Mouse (Mus musculus): ENCODE data around the gene Pde4c.
A peak's percentile ranks its signal among the peaks of the same experiment; 100 is the strongest.

Gene Pde4c

DNA sequence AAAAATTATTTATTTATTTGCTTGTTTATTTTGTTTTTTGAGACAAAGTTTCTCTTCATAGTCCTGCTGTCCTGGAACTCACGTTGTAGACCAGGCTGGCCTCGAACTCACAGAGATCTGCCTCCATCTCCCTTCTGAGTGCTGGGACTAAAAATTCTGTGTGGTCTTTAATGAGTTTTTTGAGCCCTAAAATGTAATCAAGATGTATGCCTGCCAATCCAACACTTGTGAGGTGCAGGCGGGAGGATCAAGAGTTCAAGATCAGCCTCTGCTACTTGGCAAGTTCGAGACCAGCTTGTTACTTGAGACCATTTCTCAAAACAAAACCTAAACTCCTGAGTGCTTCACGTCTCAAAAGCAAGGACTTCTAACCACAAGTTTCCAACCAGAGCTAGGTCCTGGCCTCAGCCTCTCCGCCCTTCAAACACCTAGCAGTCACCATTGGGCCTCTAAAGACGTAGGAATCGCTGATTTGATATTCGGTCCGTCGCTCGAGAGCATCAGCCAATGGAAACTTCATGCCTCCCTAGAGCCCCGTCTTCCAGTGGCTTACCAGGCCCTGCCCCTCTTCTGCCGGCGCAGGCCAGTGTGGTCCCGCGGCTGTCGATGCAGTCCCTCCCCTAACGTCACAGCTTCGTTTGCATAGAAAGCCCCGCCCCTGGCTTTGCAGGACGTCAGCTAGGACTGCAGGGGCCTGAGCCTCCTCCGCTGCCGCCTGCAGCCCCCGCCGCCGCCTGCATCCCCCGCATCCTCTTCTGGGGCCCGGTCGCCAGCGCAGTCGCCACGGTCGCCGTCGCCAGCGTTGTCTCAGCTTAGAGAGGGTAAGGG lies 30.7 kb downstream of the Pde4c start, which contains the start of gene Rab3a:
Gene Rab3a (plus strand): TSS at position 637 of the 828 bp plus-strand sequence.
- DNase-seq, result peak; percentile 99

- DNase-seq, result peak; percentile 66
Observed at GRCm38 (mm10) chr8:70754871-70755660, 31.5 kb downstream of the Pde4c start.

GRCm38 (mm10) chr8:70755661-70756475 lies 32.3 kb downstream of the Pde4c start:
- peak; percentile 27 for DNase-seq

DNA sequence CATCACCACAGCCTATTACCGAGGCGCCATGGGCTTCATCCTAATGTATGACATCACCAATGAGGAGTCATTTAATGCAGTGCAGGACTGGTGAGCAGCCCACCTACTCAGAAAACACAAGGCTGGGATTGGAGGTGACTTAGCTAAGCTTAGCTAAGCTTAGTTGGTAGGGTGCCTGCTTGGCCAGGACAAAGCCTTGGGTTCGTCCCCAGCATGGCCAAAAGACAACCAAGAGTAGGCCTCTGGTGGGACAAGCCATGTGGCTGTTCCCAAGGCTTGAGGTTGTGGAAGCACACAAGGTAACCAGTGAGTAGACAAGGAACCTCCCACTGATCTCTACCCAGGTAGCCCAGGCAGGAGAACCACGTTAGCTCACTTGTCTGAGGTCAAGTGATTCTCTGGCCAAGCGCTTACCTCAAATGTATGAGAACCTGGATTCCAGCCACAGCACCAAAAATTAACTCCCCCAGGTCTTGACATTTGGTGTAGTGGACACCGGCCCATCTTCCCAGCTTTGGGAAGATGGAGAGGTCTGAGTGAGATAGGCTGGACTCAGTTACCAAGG lies 33.0 kb downstream of the Pde4c start:
- DNase-seq, result no peak

DNA sequence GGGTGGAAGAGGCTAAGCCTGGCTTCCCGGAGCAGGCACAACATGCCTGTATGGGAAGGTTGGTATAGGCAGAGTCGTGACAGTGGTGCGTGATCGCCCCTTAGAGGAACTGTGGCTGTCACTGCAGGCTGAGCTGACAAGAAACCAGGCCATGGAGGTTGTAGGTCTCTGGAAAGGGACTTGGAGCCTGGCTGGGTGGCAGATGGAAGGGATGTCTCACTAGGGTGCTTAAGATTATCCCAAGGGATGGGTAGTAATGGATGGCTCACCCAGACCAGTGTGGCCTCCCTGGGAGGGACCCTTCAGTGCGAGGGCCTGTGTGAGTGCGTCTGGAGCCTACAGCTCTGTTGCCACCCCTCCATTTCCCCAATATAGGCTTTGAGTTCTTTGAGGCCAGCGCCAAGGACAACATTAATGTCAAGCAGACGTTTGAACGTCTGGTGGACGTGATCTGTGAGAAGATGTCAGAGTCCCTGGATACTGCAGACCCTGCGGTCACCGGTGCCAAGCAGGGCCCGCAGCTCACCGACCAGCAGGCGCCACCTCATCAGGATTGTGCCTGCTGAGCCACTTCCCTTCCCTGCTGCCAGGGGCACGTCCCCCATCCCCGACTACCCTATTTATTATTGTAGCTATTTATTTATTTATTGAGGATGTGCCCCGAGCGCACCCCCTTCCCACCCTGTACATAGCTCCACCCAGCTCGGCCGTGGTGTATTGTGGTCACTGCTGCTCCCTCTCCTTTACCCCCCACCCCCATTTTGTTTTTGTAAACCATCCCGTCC lies 34.2 kb downstream of the Pde4c start:
- peak; percentile 27 for DNase-seq

- DNase-seq, result peak; percentile 15
Observed at GRCm38 (mm10) chr8:70758308-70758615, 34.7 kb downstream of the Pde4c start.

DNA sequence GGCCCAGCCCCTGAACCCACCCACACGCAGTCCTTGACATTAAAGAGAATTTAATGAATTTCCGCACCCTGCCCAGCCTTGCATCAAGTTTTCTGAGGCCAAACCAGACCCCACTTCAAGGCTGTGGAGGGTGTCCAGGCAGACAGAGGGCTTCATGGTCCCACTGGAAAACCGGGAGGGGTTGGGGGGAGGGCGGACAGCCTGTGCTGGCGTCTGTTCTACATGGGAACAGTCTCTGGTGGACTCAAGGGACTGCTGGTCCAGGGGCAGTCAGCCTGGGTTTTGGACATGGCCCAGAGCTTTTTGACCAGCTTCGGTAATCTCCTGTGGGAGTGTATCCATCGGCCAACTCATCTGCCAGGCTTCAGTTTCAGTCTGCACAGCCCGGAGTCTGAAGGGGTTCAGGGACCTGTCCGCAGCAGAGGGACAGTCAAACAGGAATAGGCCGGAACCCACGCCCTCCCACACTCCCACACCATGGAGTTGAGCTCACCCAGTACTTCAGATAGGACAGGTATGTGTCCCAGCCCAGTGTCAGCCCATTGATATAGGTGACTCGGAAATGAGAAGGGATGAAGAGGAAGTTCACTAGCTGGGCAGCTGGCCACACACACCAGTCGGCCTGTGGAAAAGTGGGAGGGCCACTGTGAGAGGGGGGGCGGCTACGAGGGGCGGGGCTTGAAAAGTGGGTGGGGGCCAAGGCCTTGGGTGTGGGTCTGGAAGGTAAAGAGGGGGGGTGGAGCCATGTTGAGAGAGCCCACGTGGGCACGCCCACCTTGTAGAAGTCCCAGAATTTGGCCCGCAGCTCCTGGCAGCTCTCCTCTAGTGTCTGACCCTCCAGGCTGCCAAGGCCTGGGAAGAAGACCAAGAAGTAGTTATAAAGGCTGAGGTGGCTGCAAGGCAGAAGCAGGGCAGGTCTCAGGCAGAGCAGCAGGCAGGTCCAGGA lies 35.4 kb downstream of the Pde4c start:
- peak; percentile 61 for DNase-seq

DNA sequence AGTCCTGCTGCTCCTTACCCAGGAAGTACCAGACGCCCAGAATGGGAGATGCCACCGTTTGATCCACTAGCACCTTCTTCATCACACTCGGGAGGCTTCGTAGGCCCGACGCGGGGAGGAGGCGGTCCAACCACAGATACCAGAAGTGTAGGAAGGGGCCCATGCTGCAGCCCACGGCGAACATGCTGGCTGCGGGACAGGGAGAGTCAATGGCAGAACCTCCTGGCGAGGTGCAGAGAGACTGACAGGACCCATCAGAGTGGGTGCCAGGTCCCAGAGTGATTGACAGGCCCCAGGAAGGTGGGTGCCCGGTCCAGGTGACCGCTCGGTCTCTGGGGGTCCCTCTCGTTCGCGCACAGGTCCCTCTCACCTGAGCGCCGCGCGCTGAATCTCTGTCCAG lies 36.8 kb downstream of the Pde4c start:
- DNase-seq, result no peak

- peak; percentile 99 for DNase-seq
Observed at GRCm38 (mm10) chr8:70760775-70761406, 37.4 kb downstream of the Pde4c start, which contains the start of gene Mpv17l2. Gene Mpv17l2 (minus strand): TSS chr8:70760946.

DNA sequence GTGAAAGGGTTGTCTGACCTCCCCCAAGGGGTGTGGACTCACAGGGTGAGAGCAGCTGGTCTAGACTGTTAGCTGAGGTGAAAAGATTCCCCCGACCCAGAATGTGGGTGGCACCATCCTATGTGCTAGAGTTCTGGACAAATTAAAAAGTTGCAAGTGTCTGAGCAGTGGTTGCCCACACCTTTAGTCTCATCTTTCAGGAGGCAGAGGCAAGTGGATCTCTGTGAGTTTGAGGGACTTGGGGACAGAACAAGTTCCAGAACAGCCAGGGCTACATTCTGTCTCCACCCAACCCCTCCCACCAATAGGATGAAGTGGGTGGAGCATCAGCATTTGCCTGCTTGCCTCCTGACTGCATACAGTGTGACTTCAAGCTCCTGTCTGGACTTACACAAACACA lies 38.6 kb downstream of the Pde4c start:
- no peak for DNase-seq

DNA sequence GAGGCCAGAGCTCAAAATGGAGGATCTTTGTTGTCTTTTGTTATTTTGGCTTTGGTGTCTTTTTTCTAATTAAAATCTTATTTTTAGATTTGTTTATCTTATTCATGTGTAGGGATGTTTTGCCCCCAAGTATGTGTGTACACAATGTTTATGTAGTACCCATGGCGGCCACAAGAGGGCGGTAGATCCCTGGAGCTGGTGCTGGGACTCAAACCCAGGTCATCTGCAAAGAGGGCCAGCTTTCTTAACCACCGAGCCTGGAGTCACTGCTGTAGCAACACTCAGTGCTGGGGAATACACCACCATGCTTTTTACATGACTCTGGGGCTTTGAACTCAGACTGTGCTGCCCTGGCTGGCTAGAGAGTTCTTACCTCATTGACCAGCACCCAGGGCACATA lies 39.8 kb downstream of the Pde4c start:
- DNase-seq, result peak; percentile 32

- no peak for DNase-seq
Observed at GRCm38 (mm10) chr8:70764026-70764425, 40.5 kb downstream of the Pde4c start.

DNA sequence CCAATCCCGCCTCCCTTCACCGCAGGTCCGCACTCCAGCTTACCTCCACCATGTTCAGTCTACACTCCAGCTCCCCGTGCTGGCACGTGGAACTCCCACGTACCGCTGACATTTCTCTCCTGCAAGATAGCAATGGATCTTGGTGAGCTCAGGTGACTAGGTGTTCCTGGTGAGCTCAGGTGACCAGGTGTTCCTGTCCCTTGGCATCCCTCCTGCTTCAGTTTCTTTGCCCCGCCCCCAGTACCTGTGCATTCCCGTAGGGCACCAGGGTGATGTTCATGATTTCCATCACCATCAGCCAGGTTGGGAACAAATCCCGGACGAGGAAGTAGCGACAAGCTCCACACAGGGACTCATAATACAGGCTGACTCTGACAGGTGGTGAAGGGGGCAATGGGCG lies 41.2 kb downstream of the Pde4c start:
- no peak for DNase-seq

DNA sequence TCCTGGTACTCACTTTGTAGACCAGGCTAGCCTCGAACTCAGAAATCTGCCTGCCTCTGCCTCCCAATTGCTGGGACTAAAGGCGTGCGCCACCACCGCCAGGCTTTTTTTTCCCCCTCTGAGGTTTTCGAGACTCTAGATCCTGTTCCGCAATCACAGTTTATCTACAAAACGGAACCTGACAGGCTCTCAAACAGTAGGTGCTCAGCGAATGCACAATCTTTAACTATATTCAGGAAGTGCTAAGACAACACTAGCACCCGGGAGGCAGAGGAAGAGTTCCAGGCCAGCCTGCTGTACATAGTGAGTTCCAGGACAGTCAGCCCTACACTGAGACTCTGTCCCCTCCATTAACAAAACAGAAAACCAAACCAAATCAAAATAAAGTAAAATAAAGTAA lies 41.8 kb downstream of the Pde4c start:
- DNase-seq, result no peak

- DNase-seq, result no peak
Observed at GRCm38 (mm10) chr8:70765838-70766570, 42.5 kb downstream of the Pde4c start.

DNA sequence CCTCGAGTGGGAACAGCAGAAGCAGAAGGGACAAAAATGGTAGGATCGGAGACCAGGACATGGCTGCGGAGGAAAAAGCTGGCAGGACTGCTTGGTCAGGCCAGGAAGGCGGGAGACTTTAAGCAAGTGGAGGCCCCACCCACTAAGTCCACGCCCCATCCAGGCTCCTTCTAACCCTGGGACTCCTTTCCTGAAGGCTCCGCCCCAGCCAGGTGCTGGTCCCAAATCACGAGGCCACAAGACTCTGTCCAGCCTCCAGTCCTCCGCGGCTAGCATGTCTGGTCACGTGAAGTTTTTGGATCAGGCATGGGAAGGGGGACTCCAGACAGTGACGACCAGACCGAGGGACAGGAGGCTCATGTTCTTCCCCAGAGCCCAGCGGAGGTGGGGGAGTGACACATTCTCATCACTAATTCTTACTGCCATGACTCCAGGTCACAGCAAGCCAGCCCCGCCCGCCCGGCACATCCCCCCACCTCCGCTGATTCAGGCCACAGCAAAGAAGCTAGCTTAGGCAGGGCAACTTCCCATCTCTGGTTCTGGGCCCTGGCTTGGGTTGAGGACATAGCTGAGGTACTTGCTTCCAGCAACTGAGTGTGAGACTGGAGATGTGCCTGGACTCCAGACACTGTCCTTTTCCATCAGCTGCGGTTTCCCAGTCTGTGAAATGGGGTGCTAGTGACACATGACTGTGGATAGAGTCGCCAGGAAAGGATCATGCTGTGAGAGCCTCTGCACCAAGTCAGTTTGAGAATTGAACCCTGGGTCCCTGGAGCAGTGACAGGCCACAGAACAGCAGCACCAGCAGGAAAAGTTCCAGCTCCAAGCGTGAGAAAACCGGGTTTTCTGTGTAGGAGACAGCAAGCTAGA lies 43.3 kb downstream of the Pde4c start:
- DNase-seq, result peak; percentile 93

- no peak for DNase-seq
Observed at GRCm38 (mm10) chr8:70767503-70767902, 44.0 kb downstream of the Pde4c start.

DNA sequence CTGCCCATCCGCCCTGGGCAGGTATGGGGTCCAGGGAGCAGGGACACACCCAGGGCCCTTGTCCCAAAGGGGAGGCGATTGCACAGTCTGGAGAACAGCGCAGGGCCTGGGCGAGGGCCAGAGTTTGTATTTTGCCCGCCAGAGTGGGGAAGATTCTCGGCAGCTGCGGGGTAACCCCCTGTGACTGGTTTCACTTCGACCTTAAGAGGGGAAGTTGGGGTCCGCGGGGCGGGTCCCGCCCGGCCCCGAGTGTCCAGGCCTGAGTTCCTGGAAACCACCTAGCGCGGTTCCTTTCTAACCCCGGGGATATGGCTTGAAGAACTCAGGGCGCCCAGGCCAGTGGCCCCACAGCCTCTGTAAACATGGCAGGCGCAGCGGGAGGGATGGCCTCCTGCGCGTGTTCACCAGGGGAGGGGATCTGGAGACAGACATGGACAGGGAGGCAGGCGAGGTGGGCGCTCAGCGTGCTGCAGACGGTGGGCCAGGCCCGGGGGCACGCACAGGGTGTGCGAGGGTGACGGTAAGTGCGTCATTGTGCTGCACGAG lies 44.8 kb downstream of the Pde4c start:
- DNase-seq, result no peak
